Mouse (Mus musculus) urinary bladder, postnatal 4 days (tissue): ENCODE measurements around the gene Vmn2r75.
"Not testable (repeated sequence)": the region's sequence is repeated elsewhere in the genome, so short reads cannot be mapped to it uniquely, and the experiment has no call there.

Experiments used
- DNase-seq, 2 experiments: peaks; one replicate each; pipeline ENCODE4 v3.0.0; 2021 to 2022; ENCODE audit warnings: low spot score in 2 of 2

Gene Vmn2r75

GRCm38 (mm10) chr7:86171678-86172077, at the start of gene Vmn2r75:
Gene Vmn2r75 (minus strand): TSS chr7:86171778.
- DNase-seq: not testable (repeated sequence)

DNA sequence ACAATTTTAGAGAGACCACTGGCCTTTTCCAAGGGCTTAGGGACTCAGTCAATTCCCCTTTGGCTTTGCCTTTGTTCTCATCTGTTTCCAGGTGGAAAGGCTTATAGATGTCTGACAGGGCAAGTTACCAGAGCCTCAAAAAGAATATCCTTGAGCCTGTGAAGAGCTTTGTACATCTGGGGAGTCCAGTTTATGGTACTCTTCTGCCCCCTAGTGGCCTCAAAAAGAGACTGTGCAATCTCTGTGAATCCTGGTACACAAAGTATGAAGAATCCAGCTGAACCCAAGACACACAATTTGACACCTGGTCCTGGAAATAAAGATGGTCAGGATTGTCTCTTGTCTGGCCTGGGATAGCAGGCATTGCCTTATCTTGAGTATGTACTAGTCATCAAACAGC, 39.8 kb upstream of the Vmn2r75 start:
- no peak for DNase-seq
